Mouse (Mus musculus) monocyte, adult 5-6 weeks (primary cell): ENCODE measurements around the gene Ube2d3. TPM values are rescaled to one million over a fixed set of nuclear protein-coding genes. Genes with fewer than 3 reads are reported as not detected.
"Not testable (repeated sequence)": the region's sequence is repeated elsewhere in the genome, so short reads cannot be mapped to it uniquely, and the experiment has no call there.

Experiments used
- ATAC-seq: fragments of 153-309, 156-312 bp; replicated peaks from 2 replicates; pipeline ENCODE4 v1.8.0; 2017; ENCODE audit warnings: mild to moderate bottlenecking; ENCODE audit not compliant: low TSS enrichment, insufficient number of reproducible peaks, severe bottlenecking, poor library complexity, low FRiP score
- total RNA-seq: library from RNA; stranded (forward); fragments of 200-1000, 200-491, 200-594 nt; gene quantifications from 3 replicates; pipeline ENCODE4 v1.2.3, GENCODE M21; 2017

Ube2d3 gene
- total RNA-seq, 1 experiment from 2014 or later: 588 TPM

- ATAC-seq: peak; percentile 86
These were observed 47.4 kb downstream of the Ube2d3 start, which contains the start of gene Manba for GRCm38 (mm10) chr3:135485128-135485899. Gene Manba (plus strand): TSS chr3:135485611.

DNA sequence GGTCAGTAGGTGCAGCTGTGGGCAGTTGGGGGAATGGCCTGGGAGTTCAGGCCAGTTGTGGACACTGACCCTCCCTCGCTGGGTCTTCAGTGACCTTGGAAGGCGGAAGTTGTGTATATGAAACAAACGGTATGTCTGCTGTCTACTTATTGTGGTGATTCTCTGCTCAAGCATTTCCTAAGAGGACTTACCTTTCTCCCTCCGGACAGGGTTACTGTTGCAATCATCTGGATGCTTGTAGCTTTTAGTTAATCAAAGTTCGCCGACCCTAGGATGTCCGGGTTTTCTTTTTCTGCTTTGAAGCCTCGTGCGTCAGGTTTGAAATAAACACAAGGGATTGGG, 47.9 kb downstream of the Ube2d3 start:
- peak; percentile 68; the same call in 1 of the 2 replicates for ATAC-seq

DNA sequence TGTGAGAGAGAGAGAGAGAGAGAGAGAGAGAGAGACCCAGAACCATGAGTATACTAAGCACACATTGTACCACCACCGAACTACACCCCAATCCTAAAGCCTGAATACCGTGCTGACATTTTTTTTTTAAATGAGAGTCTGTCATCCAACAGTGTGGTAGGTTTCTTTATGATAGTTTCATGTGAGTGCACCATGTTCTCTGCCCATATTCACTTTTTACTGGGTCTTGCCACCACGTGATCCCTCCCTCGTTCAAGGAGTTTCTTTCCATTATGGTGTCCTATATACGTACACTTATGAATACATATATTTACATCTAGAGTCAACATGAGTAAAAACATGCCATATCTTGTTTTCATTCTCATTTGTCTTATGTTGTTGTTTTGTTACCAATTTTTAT, 48.4 kb downstream of the Ube2d3 start:
- ATAC-seq: no peak

DNA sequence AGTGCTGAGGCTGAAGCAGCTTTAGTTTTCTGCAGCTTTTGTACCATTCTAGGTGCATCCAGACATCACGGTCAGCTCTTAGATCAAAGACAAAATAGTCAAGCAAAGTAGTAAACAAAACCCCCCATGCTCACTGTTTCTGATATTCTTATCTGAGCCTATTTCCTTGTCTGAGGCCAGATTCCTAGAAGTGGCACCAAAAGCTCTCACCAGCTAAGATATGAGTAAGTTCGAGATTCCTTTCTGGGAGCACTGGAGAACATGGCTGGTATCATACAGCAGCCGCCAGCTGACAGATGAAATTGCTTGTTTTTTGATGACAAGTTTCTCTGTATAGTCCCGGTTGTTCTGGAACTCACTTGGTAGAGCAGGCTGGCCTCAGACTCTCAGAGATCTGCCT, 49.9 kb downstream of the Ube2d3 start:
- ATAC-seq: no peak

DNA sequence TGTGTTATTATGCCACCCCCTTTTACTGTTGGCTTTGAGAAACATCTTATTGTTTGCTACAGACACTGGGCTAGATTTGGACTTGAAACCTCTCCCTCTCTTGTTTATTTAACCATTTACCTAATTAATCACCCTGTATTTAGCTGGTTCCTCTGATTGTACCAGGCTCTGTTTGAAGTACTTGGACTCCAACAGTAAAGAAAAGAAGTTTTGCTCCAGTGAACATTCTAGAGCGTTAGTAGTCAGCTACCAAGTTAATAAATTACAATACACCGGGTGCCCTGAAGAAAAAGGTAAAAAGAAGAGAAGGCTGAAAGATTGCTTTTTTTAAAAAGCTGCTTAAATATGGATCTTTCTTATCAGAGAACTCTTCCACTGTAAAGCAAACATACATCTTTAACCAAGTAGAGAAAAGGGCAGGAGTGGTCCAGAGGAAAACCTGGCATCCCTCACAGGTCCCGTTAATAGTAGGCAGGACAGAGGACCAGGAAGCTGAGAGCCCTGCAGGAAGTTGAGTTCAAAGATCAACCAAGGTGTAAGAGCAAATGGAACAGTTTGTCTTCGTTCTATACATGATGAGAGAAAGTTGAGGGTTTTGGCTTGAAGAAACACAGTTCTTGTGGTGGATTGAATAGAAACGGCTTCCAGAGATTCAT, 52.0 kb downstream of the Ube2d3 start:
- ATAC-seq: no peak

- ATAC-seq: no peak
These were observed 53.2 kb downstream of the Ube2d3 start for GRCm38 (mm10) chr3:135491102-135491501.

DNA sequence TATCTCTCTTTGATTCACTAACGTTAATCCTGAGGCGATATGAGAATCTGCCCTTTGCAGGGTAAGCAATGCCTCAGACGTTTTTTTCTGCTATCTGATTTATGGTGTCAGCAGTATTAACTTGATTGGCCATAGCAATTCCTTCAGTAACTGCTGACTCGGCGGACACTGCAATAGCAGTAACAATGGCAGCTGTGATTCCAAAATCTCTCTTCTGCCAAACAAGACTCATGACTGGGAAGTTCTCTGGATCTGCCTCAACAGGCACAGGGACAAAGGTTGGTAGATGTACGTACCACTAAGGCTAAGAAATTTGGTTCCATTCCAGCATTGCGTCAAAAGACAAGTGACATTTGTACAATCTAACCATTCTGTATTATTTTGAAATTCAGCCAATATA, 55.4 kb downstream of the Ube2d3 start:
- not testable (repeated sequence) for ATAC-seq

DNA sequence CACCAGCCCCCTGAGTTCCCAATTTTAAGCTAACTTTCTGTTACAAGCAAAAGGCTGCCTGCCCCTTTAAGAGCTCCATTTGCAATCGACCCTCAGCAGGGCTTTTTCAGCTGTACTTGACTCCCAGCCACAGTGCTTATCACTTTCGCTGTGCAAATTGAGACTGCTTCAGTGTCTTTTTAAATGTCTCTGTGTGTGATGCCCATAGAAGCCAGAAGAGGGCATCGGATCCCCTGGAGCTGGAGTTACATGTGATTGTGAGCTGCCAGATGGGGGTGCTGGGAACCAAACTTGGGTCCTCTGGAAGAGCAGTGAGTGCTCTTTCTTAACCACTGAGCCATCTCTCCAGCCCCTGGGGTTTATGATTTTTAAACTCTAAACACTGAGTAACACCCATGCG, 60.0 kb downstream of the Ube2d3 start:
- not testable (repeated sequence) for ATAC-seq

GRCm38 (mm10) chr3:135498891-135499290, 60.9 kb downstream of the Ube2d3 start:
- no peak for ATAC-seq

DNA sequence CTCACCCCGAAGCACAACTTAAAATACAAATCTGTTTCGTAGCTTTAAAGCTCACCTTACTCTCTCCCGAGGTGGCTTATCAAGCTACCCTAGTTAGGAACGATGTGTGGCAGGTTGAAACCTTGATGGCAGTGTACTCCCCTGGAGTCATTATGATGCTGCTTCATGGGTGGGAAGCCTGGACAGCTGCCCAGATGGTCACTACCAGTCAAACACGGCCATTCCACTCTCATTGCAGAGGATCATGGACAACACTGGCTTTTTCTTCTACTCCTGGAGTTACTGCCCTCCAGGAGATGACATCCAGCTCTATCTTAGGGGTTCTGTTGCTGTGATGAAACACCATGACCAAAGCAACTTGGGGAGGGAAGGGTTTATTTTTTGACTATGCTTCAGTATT, 65.2 kb downstream of the Ube2d3 start:
- ATAC-seq: no peak

DNA sequence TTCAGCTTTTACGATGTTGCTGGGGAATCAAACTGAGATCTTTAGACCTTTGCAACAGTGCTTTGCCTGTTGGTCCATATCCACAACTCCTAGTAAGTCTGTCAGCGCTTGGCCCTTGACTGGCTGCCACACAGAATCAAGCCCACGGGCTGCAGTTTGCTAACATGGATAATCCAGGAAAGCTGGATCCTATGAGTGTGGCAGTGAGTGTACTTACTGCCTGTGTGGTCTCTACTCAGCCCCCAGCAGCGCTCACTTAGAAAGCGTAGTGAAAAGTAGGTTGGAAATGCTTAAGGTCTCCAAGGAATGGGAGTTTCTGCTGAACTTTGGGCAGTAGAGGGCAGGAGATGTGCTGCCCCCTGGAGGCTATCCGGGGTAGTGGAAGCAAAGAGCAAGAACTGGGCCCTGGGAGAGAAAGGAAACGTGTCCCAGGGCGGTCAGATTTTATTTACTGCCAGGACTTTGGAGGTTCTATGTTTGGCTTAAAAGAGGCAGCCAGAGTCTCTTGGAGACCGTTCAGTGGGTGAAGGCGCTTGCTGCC, 67.5 kb downstream of the Ube2d3 start:
- ATAC-seq: peak; percentile 82

GRCm38 (mm10) chr3:135505916-135506482, 68.0 kb downstream of the Ube2d3 start:
- ATAC-seq: no peak

DNA sequence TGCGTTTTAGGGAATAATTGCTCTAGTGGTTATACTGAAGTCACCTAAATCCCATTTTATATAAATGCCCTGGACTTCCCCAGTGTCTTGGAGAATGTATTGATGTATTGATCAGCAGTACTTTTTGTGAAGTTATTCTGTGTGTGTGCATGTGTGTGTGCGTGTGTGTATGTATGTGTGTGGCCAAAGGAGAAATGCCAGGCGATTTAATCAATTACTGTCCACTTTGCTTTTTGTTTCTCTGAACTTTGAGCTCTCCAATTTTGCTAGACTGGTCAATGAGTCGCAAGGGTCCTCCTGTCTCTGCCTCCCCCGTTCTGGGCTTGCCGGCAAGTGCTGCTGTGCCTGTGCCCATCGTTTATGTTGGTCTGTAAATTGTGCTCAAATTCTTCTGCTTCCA, 69.6 kb downstream of the Ube2d3 start:
- no peak for ATAC-seq

- ATAC-seq: no peak
These were observed 70.2 kb downstream of the Ube2d3 start for GRCm38 (mm10) chr3:135508191-135508590.

DNA sequence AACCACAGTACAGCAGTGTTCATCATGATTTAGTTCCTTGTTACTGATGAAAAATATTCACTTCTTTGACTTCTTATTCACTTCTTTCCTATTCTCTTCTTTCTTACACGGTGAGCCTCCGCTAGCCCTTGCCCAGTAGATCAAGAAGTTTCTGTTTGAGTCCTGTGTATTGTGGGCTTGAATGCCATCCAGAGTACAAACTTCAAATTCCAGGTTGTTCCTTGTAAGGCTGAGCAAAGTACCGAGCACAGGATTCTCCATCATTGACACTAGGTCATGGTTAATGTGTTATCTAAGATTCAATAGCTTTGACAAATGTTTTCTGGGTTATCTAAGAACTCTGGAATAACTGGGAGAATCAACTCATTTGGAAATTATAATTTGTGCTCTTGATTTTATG, 72.4 kb downstream of the Ube2d3 start:
- no peak for ATAC-seq

DNA sequence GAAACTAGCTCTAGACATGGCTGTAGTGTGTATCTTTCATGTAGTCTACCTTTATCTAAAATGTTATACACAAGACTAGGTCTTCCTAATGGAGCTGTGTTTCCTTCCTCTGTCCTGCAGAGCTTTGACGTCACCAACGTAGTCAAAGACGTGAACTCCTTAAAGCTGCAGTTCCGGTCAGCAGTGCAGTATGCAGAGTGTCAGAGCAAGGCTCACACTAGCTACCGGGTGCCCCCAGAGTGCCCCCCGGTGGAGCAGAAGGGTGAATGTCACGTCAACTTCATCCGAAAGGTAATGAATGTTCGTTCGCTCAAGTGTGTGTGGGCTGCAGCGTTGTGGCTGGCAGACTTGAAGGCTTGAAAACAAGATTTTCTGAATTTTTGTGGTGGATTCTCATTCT, 73.7 kb downstream of the Ube2d3 start:
- ATAC-seq: no peak

GRCm38 (mm10) chr3:135513270-135513669, 75.3 kb downstream of the Ube2d3 start:
- no peak for ATAC-seq

DNA sequence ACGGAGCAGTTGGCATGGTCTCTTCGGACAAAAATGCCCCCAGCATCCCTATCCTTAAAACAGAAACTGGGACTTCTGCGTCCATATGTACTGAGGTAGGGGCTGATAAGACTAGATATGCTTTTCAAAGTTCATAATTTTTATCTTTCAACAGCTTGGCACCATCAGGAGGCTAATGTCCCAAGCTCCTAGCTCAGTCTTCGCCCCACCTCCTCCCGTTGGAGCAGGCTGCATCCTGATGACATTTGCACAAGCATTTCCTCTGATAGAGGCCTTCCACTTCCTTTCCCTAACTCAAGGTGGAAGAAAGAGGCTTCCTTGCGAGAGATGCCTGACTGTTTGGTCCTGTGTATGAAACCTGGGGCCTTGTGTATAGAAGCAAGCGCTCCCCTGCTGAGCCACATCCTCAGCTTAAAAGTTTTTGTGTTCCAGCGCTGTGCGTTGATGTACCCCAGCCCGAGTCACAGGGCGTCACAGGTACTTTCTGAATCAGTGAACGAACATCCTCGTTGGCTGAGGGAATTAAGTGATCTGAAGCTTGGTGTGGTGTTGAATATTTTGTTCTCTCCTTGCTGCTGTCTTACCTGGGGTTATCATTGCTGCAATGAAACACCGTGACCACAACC, 76.0 kb downstream of the Ube2d3 start:
- no peak for ATAC-seq

GRCm38 (mm10) chr3:135515246-135515645, 77.3 kb downstream of the Ube2d3 start:
- ATAC-seq: no peak
